In genomic region chr3:68239887-68240286, GRCm38 (mm10) we compare ENCODE assay signal across 22 mouse cellular contexts.
DNase-seq lines count a peak whose midpoint lies in the region; ATAC-seq and TF ChIP-seq lines count a peak whose summit lies in the region.
"Had no signal": no experiment of that assay in that cellular context is flagged by ENCODE, and none has a peak within 500 bp of the region (broad histone marks: within the 10 kb centered on the region; RNA-seq: fewer than 3 reads in every experiment).

No protein-coding gene starts in this region.

- no peaks in the 10 kb centered on the region for H3K36me3 ChIP-seq in CH12.LX (replicated peaks in 1 of 2; ENCODE audit: control insufficient read depth in 1 of 2, insufficient read depth in 1 of 2, low read length in 1 of 2)
- no peaks in the 10 kb centered on the region for H3K36me3 ChIP-seq in lung, postnatal 0 days (ENCODE audit: insufficient read depth, low read length)
- H3K36me3 ChIP-seq in hindbrain, embryonic 12.5 days = no peaks in the 10 kb centered on the region
- H3K36me3 ChIP-seq: G1E had no signal

- 89% methylated on average over 2 of the region's 2 CpGs for WGBS in lung, postnatal 0 days
- WGBS in hindbrain, embryonic 12.5 days = 92% methylated on average over 2 of the region's 2 CpGs

- ATAC-seq in inflammation-experienced regulatory T-cells, adult 6 months = peak; percentile 54
- no peak for ATAC-seq in lung, postnatal 0 days
- no peak for ATAC-seq in hindbrain, embryonic 12.5 days (ENCODE audit: low FRiP score)
- ATAC-seq: activated CD4-positive, CD25-positive, alpha-beta regulatory T cell, adult 4 months; CD4-positive, CD25-positive, alpha-beta regulatory T cell, adult 4 months; Patski had no signal

- no peaks in the 10 kb centered on the region for H3K9me3 ChIP-seq in CH12.LX (replicated peaks; ENCODE audit: low read length)
- H3K9me3 ChIP-seq in lung, postnatal 0 days (ENCODE audit: low read length) = no peaks in the 10 kb centered on the region
- no peaks in the 10 kb centered on the region for H3K9me3 ChIP-seq in hindbrain, embryonic 12.5 days (replicated peaks)

- in situ Hi-C loops in CH12.LX (cut with MboI; ENCODE audit: low pct_ligation_motif_present, low pct_unique_long_range_greater_than_20kb, low sequenced_read_pairs) = no loop called here

- TF ChIP-seq EP300 in CH12.LX (IDR thresholded peaks at IDR 0.05; ENCODE audit: low read length) = peak; percentile 60
- no peak for TF ChIP-seq EP300 in lung, postnatal 0 days (IDR thresholded peaks at IDR 0.05)

- peak; percentile 11 for DNase-seq in CD4-positive helper T cell, adult 2 months (ENCODE audit: low read depth, low spot score)
- DNase-seq in CH12.LX (ENCODE audit: extremely low read depth) = peak; percentile 51
- DNase-seq in lung, postnatal 0 days (ENCODE audit: low spot score) = no peak
- no peak for DNase-seq in heart, adult 11 months
- DNase-seq: adrenal gland, adult 2 months; adrenal gland, adult 8-10 months; adrenal gland, postnatal 10 days; adrenal gland, postnatal 14 days; adrenal gland, postnatal 25 days; adrenal gland, postnatal 36 days; B cell, adult 2 months; cerebellum, adult 11 months; cerebellum, adult 11-12 months; cerebellum, adult 18-20 months; cerebellum, adult 2 months; cerebellum, adult 8-10 months had no signal

- dilution Hi-C loops in CH12.LX (cut with MboI; ENCODE audit: extremely low pct_ligation_motif_present, extremely low pct_unique_long_range_greater_than_20kb, low sequenced_read_pairs) = no loop called here

- H3K27ac ChIP-seq in CH12.LX (ENCODE audit: insufficient read depth, low read depth) = no peak overlapping the region
- no peak overlapping the region for H3K27ac ChIP-seq in lung, postnatal 0 days (ENCODE audit: low read length)
- no peak overlapping the region for H3K27ac ChIP-seq in hindbrain, embryonic 12.5 days

- H3K27me3 ChIP-seq in CH12.LX (replicated peaks) = no peaks in the 10 kb centered on the region
- no peaks in the 10 kb centered on the region for H3K27me3 ChIP-seq in lung, postnatal 0 days (replicated peaks; ENCODE audit: insufficient read depth, low read length)
- H3K27me3 ChIP-seq in hindbrain, embryonic 12.5 days = no peaks in the 10 kb centered on the region

- TF ChIP-seq POLR2A in CH12.LX (IDR thresholded peaks at IDR 0.05; ENCODE audit: low read depth, low read length) = no peak

- H3K4me3 ChIP-seq in CH12.LX (replicated peaks in 1 of 3; ENCODE audit: low read depth in 2 of 3, low read length in 2 of 3, poor library complexity in 1 of 3) = no peak overlapping the region
- H3K4me3 ChIP-seq in lung, postnatal 0 days (ENCODE audit: low read depth, low read length) = no peak overlapping the region
- H3K4me3 ChIP-seq in hindbrain, embryonic 12.5 days = no peak overlapping the region

- H3K9ac ChIP-seq in CH12.LX (ENCODE audit: insufficient read depth, low read depth) = no peak overlapping the region
- H3K9ac ChIP-seq in lung, postnatal 0 days (replicated peaks; ENCODE audit: low read depth) = no peak overlapping the region
- H3K9ac ChIP-seq in hindbrain, embryonic 12.5 days = no peak overlapping the region

- H3K79me2 ChIP-seq in CH12.LX (replicated peaks; ENCODE audit: control insufficient read depth, extremely low read depth, insufficient read depth, poor library complexity, severe bottlenecking) = no peaks in the 10 kb centered on the region

- TF ChIP-seq CTCF in CH12.LX (conservative IDR thresholded peaks at IDR 0.05 in 1 of 2, IDR thresholded peaks at IDR 0.05 in 1 of 2; ENCODE audit: low read depth in 2 of 2, low read length in 2 of 2) = no peak
- TF ChIP-seq CTCF in lung, postnatal 0 days (IDR thresholded peaks at IDR 0.05) = no peak

- peak overlapping the region; percentile 78 for H3K4me2 ChIP-seq in CH12.LX (ENCODE audit: insufficient read depth, low read depth, poor library complexity, severe bottlenecking)
- H3K4me2 ChIP-seq in lung, postnatal 0 days (replicated peaks; ENCODE audit: low read depth, low read length) = no peak overlapping the region
- H3K4me2 ChIP-seq in hindbrain, embryonic 12.5 days (replicated peaks) = no peak overlapping the region

- H3K4me1 ChIP-seq in CH12.LX (ENCODE audit: control insufficient read depth in 1 of 2, insufficient read depth in 2 of 2) = peaks cover 3 to 34% of the 10 kb centered on the region in 2 experiments
- no peaks in the 10 kb centered on the region for H3K4me1 ChIP-seq in lung, postnatal 0 days (ENCODE audit: insufficient read depth, low read depth, low read length)
- no peaks in the 10 kb centered on the region for H3K4me1 ChIP-seq in hindbrain, embryonic 12.5 days

- TF ChIP-seq RAD21 in CH12.LX (IDR thresholded peaks at IDR 0.05; ENCODE audit: low read depth, low read length) = no peak

TF ChIP-seq in CH12.LX, 34 proteins besides CTCF, POLR2A, EP300 and RAD21:
- TF ChIP-seq SMC3 (IDR thresholded peaks at IDR 0.05; ENCODE audit: low read depth, low read length) = no peak
- no peak for TF ChIP-seq ETS1 (conservative IDR thresholded peaks at IDR 0.05; ENCODE audit: low read depth, low read length)
- TF ChIP-seq NRF1 (IDR thresholded peaks at IDR 0.05; ENCODE audit: low read depth, low read length) = no peak
- TF ChIP-seq CHD2 (IDR thresholded peaks at IDR 0.05; ENCODE audit: low read length) = no peak
- no peak for TF ChIP-seq ZNF384 (IDR thresholded peaks at IDR 0.05; ENCODE audit: low read depth, low read length)
- no peak for TF ChIP-seq USF1 (IDR thresholded peaks at IDR 0.05; ENCODE audit: low read depth, low read length)
- no peak for TF ChIP-seq USF2 (conservative IDR thresholded peaks at IDR 0.05; ENCODE audit: low read depth, low read length)
- TF ChIP-seq UBTF (IDR thresholded peaks at IDR 0.05; ENCODE audit: low read depth, low read length) = no peak
- no peak for TF ChIP-seq MAZ (IDR thresholded peaks at IDR 0.05; ENCODE audit: low read depth, low read length)
- TF ChIP-seq BHLHE40 (IDR thresholded peaks at IDR 0.05; ENCODE audit: low read depth, low read length) = peak; percentile 43; the same call in 1 of the 2 replicates
- TF ChIP-seq JUND (conservative IDR thresholded peaks at IDR 0.05; ENCODE audit: low read depth, low read length) = peak; percentile 14; the same call in 1 of the 2 replicates
- no peak for TF ChIP-seq ZKSCAN1 (IDR thresholded peaks at IDR 0.05; ENCODE audit: borderline replicate concordance, low read depth, low read length)
- no peak for TF ChIP-seq IRF4 (IDR thresholded peaks at IDR 0.05; ENCODE audit: low read depth, low read length)
- TF ChIP-seq RCOR1 (conservative IDR thresholded peaks at IDR 0.05; ENCODE audit: low read depth, low read length) = no peak
- TF ChIP-seq TBP (conservative IDR thresholded peaks at IDR 0.05; ENCODE audit: low read depth, low read length) = no peak

Comparison
In these comparisons a context has a peak if more than half of its experiments do, and no peak if none do; other contexts are left out.
1. DNase-seq: peak in CD4-positive helper T cell, adult 2 months (single experiment) and CH12.LX (single experiment); none in lung, postnatal 0 days (single experiment) and heart, adult 11 months (single experiment).